Mouse (Mus musculus) CH12.LX (cell line): ENCODE results near the gene Nprl3. TPM values are rescaled to one million over a fixed set of nuclear protein-coding genes. Genes with fewer than 3 reads are reported as not detected.

Experiments
- DNase-seq: peaks from one replicate; pipeline ENCODE4 v3.0.0-alpha.2; 2013; ENCODE audit errors: extremely low read depth
- H3K27ac ChIP-seq: 2 replicates; pipeline ENCODE4 v1.5.1; 2012; ENCODE audit warnings: low read depth, mild to moderate bottlenecking, control low read depth, moderate library complexity; ENCODE audit not compliant: insufficient read depth
- H3K27me3 ChIP-seq: replicated peaks from 2 replicates; pipeline ENCODE3; 2012; ENCODE audit warnings: inconsistent platforms
- H3K36me3 ChIP-seq, 2 experiments: replicated peaks in 1 of 2; 2 replicates each; pipeline versions ENCODE3 to v1.6.1; 2012; ENCODE audit warnings: inconsistent platforms in 1 of 2, low read length in 1 of 2, mild to moderate bottlenecking in 1 of 2, mixed read lengths in 1 of 2, moderate library complexity in 1 of 2; ENCODE audit not compliant: control insufficient read depth in 1 of 2, insufficient read depth in 1 of 2
- H3K4me1 ChIP-seq, 2 experiments: 2 replicates each; pipeline ENCODE4 v1.6.1; 2012; ENCODE audit warnings: inconsistent platforms in 1 of 2, moderate library complexity in 1 of 2; ENCODE audit not compliant: insufficient read depth in 2 of 2, control insufficient read depth in 1 of 2
- H3K4me2 ChIP-seq: 2 replicates; pipeline ENCODE4 v1.6.1; 2012; ENCODE audit warnings: low read depth, mild to moderate bottlenecking, control low read depth; ENCODE audit not compliant: poor library complexity, insufficient read depth, severe bottlenecking
- H3K4me3 ChIP-seq, 3 experiments: fragments of 150-350 bp in 1 of 3; sonication (generic) in 1 of 3; replicated peaks in 1 of 3; 2 replicates each; pipeline versions ENCODE3 to v1.5.1; 2011 to 2012; ENCODE audit warnings: low read depth in 2 of 3, low read length in 2 of 3, mild to moderate bottlenecking in 2 of 3, moderate library complexity in 2 of 3, control low read depth in 1 of 3, improper control_type of control experiment in 1 of 3, inconsistent platforms in 1 of 3, mixed read lengths in 1 of 3; ENCODE audit not compliant: poor library complexity in 1 of 3
- H3K79me2 ChIP-seq: replicated peaks from 2 replicates; pipeline ENCODE4 v1.6.1; 2012; ENCODE audit warnings: mild to moderate bottlenecking, moderate library complexity; ENCODE audit not compliant: control insufficient read depth, poor library complexity, insufficient read depth, severe bottlenecking; ENCODE audit errors: extremely low read depth
- H3K9ac ChIP-seq: 2 replicates; pipeline ENCODE4 v1.6.1; 2012; ENCODE audit warnings: low read depth, mild to moderate bottlenecking, control low read depth, moderate library complexity; ENCODE audit not compliant: insufficient read depth
- H3K9me3 ChIP-seq: replicated peaks from 2 replicates; pipeline ENCODE3; 2012; ENCODE audit warnings: low read length, inconsistent platforms, mixed read lengths
- BHLHE40 ChIP-seq: IDR thresholded peaks from 2 replicates; pipeline ENCODE4 v1.6.1; 2011; ENCODE audit warnings: mild to moderate bottlenecking, low read depth, low read length, improper control_type of control experiment
- CHD1 ChIP-seq: IDR thresholded peaks from 2 replicates; pipeline ENCODE4 v1.6.1; 2012; ENCODE audit warnings: low read depth, low read length, improper control_type of control experiment, inconsistent platforms
- CHD2 ChIP-seq: IDR thresholded peaks from 2 replicates; pipeline ENCODE4 v1.6.1; 2011; ENCODE audit warnings: low read length, improper control_type of control experiment
- CTCF ChIP-seq, 2 experiments: IDR thresholded peaks in 1 of 2; conservative IDR thresholded peaks in 1 of 2; 2 replicates each; pipeline ENCODE4 v1.5.1; 2011 to 2012; ENCODE audit warnings: low read depth in 2 of 2, low read length in 2 of 2, improper control_type of control experiment in 1 of 2, inconsistent platforms in 1 of 2, mild to moderate bottlenecking in 1 of 2, moderate library complexity in 1 of 2
- E2F4 ChIP-seq: IDR thresholded peaks from 2 replicates; pipeline ENCODE4 v1.6.1; 2011; ENCODE audit warnings: low read depth, low read length, improper control_type of control experiment; ENCODE audit not compliant: insufficient replicate concordance
- ELF1 ChIP-seq: IDR thresholded peaks from 2 replicates; pipeline ENCODE4 v1.6.1; 2014; ENCODE audit warnings: low read depth, mild to moderate bottlenecking, inconsistent platforms, low read length, improper control_type of control experiment
- ETS1 ChIP-seq: conservative IDR thresholded peaks from 2 replicates; pipeline ENCODE4 v1.6.1; 2012; ENCODE audit warnings: low read depth, mild to moderate bottlenecking, inconsistent platforms, low read length, improper control_type of control experiment, moderate library complexity
- KAT2A ChIP-seq: IDR thresholded peaks from 2 replicates; pipeline ENCODE4 v1.6.1; 2012; ENCODE audit warnings: low read length, improper control_type of control experiment, inconsistent platforms; ENCODE audit not compliant: insufficient replicate concordance
- MAX ChIP-seq: IDR thresholded peaks from 2 replicates; pipeline ENCODE4 v1.6.1; 2011; ENCODE audit warnings: low read length, improper control_type of control experiment
- MAZ ChIP-seq: IDR thresholded peaks from 2 replicates; pipeline ENCODE4 v1.6.1; 2012; ENCODE audit warnings: low read depth, mild to moderate bottlenecking, inconsistent platforms, low read length, improper control_type of control experiment, moderate library complexity
- MXI1 ChIP-seq: IDR thresholded peaks from 2 replicates; pipeline ENCODE4 v1.6.1; 2011; ENCODE audit warnings: mild to moderate bottlenecking, low read depth, low read length, improper control_type of control experiment
- MYC ChIP-seq: IDR thresholded peaks from 2 replicates; pipeline ENCODE4 v1.6.1; 2011; ENCODE audit warnings: low read depth, mild to moderate bottlenecking, improper control_type of control experiment, low read length
- NRF1 ChIP-seq: IDR thresholded peaks from 2 replicates; pipeline ENCODE4 v1.6.1; 2014; ENCODE audit warnings: low read depth, mild to moderate bottlenecking, inconsistent platforms, low read length, improper control_type of control experiment, moderate library complexity
- POLR2A ChIP-seq: IDR thresholded peaks from 2 replicates; pipeline ENCODE4 v1.6.1; 2011; ENCODE audit warnings: low read depth, mild to moderate bottlenecking, improper control_type of control experiment, low read length
- POLR2AphosphoS2 ChIP-seq: IDR thresholded peaks from 2 replicates; pipeline ENCODE4 v1.6.1; 2011; ENCODE audit warnings: low read depth, low read length, improper control_type of control experiment
- SIN3A ChIP-seq: IDR thresholded peaks from 2 replicates; pipeline ENCODE4 v1.6.1; 2012; ENCODE audit warnings: low read length, improper control_type of control experiment, inconsistent platforms
- SMC3 ChIP-seq: IDR thresholded peaks from 2 replicates; pipeline ENCODE4 v1.6.1; 2011; ENCODE audit warnings: low read depth, low read length, improper control_type of control experiment
- USF1 ChIP-seq: IDR thresholded peaks from 2 replicates; pipeline ENCODE4 v1.6.1; 2014; ENCODE audit warnings: low read depth, mild to moderate bottlenecking, inconsistent platforms, low read length, improper control_type of control experiment
- ZMIZ1 ChIP-seq: IDR thresholded peaks from 2 replicates; pipeline ENCODE4 v1.6.1; 2012; ENCODE audit warnings: low read depth, mild to moderate bottlenecking, inconsistent platforms, low read length, improper control_type of control experiment
- dilution Hi-C: fragments of 300-500 bp; cut with MboI; formaldehyde crosslinking; loops from 2 replicates; pipeline ENCODE4 v1.14.3; 2020; ENCODE audit warnings: low sequenced_read_pairs; ENCODE audit not compliant: extremely low pct_unique_long_range_greater_than_20kb, extremely low pct_ligation_motif_present
- in situ Hi-C: fragments of 300-500 bp; cut with MboI; formaldehyde crosslinking; loops from 3 replicates; pipeline ENCODE4 v1.14.3; 2019; ENCODE audit warnings: low sequenced_read_pairs, low pct_ligation_motif_present, low pct_unique_long_range_greater_than_20kb, mixed read lengths
- polyA plus RNA-seq: library from polyadenylated mRNA; unstranded; fragments of >175 nt; gene quantifications from 2 replicates; pipeline ENCODE4 v1.2.1, GENCODE M21; 2012; ENCODE audit warnings: low read depth; ENCODE audit not compliant: insufficient read length
- total RNA-seq, 2 experiments: library from RNA; depleted of rRNA; stranded (reverse); fragments of 300-350 nt in 1 of 2; fragments of >200 nt in 1 of 2; gene quantifications; 2 replicates each; pipeline ENCODE4 v1.2.3; 2012 to 2014

Nprl3 gene
- total and polyA plus RNA-seq, 3 experiments, result 47.9 to 79.8 (median 51.7) TPM

- dilution Hi-C loops, result no loop called here
- Histone ChIP-seq H3K36me3 (no peaks in the 10 kb centered on the region), H3K4me3 (no peak overlapping the region), H3K4me1 (0 out of 4 replicates have a peak, but pooled peaks cover 0 to 5% of the 10 kb centered on the region in 2 experiments), H3K79me2 (no peaks in the 10 kb centered on the region), H3K27me3 (peaks cover 17% of the 10 kb centered on the region), H3K27ac (no peak overlapping the region), H3K4me2 (no peak overlapping the region), H3K9ac (no peak overlapping the region), H3K9me3 (no peaks in the 10 kb centered on the region)
- in situ Hi-C loops, result loop anchor here (10.0 to 25.0 kb wide), 2 partner anchors 119 to 316 kb away; no protein-coding TSS in a partner anchor
- no peak for DNase-seq
- TF ChIP-seq MYC (no peak), BHLHE40 (no peak), E2F4 (no peak), POLR2AphosphoS2 (no peak), MXI1 (no peak), CHD2 (no peak), ZMIZ1 (no peak), NRF1 (no peak), KAT2A (no peak), MAZ (no peak), SMC3 (no peak), USF1 (no peak), ELF1 (no peak), SIN3A (no peak), CHD1 (no peak), CTCF (conservative IDR thresholded peaks at IDR 0.05 in 1 of 2, IDR thresholded peaks at IDR 0.05 in 1 of 2; ENCODE audit: low read depth in 2 of 2, low read length in 2 of 2) (no peak)
Observed at GRCm38 (mm10) chr11:32303455-32303854, 35.9 kb upstream of the Nprl3 start.

GRCm38 (mm10) chr11:32302824-32303419 is 35.4 kb upstream of the Nprl3 start:
- Histone ChIP-seq H3K9me3 (no peaks in the 10 kb centered on the region), H3K4me1 (0 out of 4 replicates have a peak, but pooled peaks cover 0 to 5% of the 10 kb centered on the region in 2 experiments), H3K27me3 (peaks cover 21% of the 10 kb centered on the region), H3K36me3 (no peaks in the 10 kb centered on the region), H3K79me2 (no peaks in the 10 kb centered on the region), H3K27ac (no peak overlapping the region), H3K4me2 (no peak overlapping the region), H3K9ac (no peak overlapping the region), H3K4me3 (no peak overlapping the region)
- dilution Hi-C loops, result no loop called here
- DNase-seq, result no peak
- in situ Hi-C loops, result loop anchor here (10.0 to 25.0 kb wide), 2 partner anchors 118 to 316 kb away; no protein-coding TSS in a partner anchor
- TF ChIP-seq MAX (no peak), POLR2A (no peak), POLR2AphosphoS2 (no peak), ETS1 (no peak), SMC3 (no peak), MXI1 (no peak)
